Mouse (Mus musculus) ES-E14 (cell line): ENCODE data around the gene Igfbp6. TPM values are rescaled to one million over a fixed set of nuclear protein-coding genes. Genes with fewer than 3 reads are reported as not detected.
A peak's percentile ranks its signal among the peaks of the same experiment; 100 is the strongest.

ENCODE experiments used
- DNase-seq: peaks from one replicate; pipeline ENCODE4 v3.0.0-alpha.2; 2013; ENCODE audit warnings: low read depth, low spot score
- H3K27ac ChIP-seq: 2 replicates; pipeline ENCODE4 v1.5.1; 2012; ENCODE audit warnings: low read depth, mild to moderate bottlenecking, low read length, moderate library complexity, mixed read lengths; ENCODE audit not compliant: poor library complexity, insufficient read depth, severe bottlenecking
- H3K36me3 ChIP-seq: 2 replicates; pipeline ENCODE4 v1.6.1; 2012; ENCODE audit warnings: mild to moderate bottlenecking, low read length, moderate library complexity, mixed read lengths; ENCODE audit not compliant: control insufficient read depth, poor library complexity, insufficient read depth, severe bottlenecking
- H3K4me1 ChIP-seq, 2 experiments: fragments of 150-350 bp in 1 of 2; sonication (generic) in 1 of 2; 2 replicates each; pipeline ENCODE4 v1.6.1; 2012; ENCODE audit warnings: low read length in 2 of 2, mild to moderate bottlenecking in 1 of 2, mixed read lengths in 1 of 2; ENCODE audit not compliant: control insufficient read depth in 2 of 2, insufficient read depth in 2 of 2, poor library complexity in 1 of 2
- H3K4me3 ChIP-seq, 2 experiments: fragments of 150-350 bp in 1 of 2; sonication (generic) in 1 of 2; 2 replicates each; pipeline ENCODE4 v1.5.1; 2012; ENCODE audit warnings: low read length in 2 of 2, low read depth in 1 of 2, mild to moderate bottlenecking in 1 of 2, mixed read lengths in 1 of 2; ENCODE audit not compliant: insufficient read depth in 1 of 2, poor library complexity in 1 of 2, severe bottlenecking in 1 of 2
- H3K9ac ChIP-seq: 2 replicates; pipeline ENCODE4 v1.6.1; 2012; ENCODE audit warnings: low read depth, mild to moderate bottlenecking, low read length, mixed read lengths; ENCODE audit not compliant: poor library complexity, insufficient read depth, severe bottlenecking
- H3K9me3 ChIP-seq: fragments of 150-350 bp; sonication (generic); 2 replicates; pipeline ENCODE4 v1.6.1; 2012; ENCODE audit warnings: low read depth, mild to moderate bottlenecking, low read length; ENCODE audit not compliant: control insufficient read depth, insufficient read depth
- CHD2 ChIP-seq: IDR thresholded peaks from 2 replicates; pipeline ENCODE4 v1.6.1; 2014; ENCODE audit warnings: mild to moderate bottlenecking, low read depth, low read length, inconsistent platforms
- HCFC1 ChIP-seq: IDR thresholded peaks from 2 replicates; pipeline ENCODE4 v1.6.1; 2012; ENCODE audit warnings: low read length, inconsistent platforms, borderline replicate concordance; ENCODE audit not compliant: insufficient read depth
- MAFK ChIP-seq: IDR thresholded peaks from 2 replicates; pipeline ENCODE4 v1.6.1; 2014; ENCODE audit warnings: mild to moderate bottlenecking, low read depth, low read length, inconsistent platforms; ENCODE audit not compliant: insufficient read depth
- ZC3H11A ChIP-seq: IDR thresholded peaks from 2 replicates; pipeline ENCODE4 v1.6.1; 2012; ENCODE audit warnings: low read depth, mild to moderate bottlenecking, inconsistent platforms, low read length, borderline replicate concordance
- ZNF384 ChIP-seq: IDR thresholded peaks from 2 replicates; pipeline ENCODE4 v1.6.1; 2012; ENCODE audit warnings: low read depth, low read length, inconsistent platforms
- in situ Hi-C, 2 experiments: fragments of 600-800 bp; cut with MboI; formaldehyde crosslinking; loops; one replicate each; pipeline ENCODE4 v1.15.1; 2025; ENCODE audit warnings: low sequenced_read_pairs in 2 of 2, inconsistent platforms in 1 of 2; ENCODE audit not compliant: unreplicated experiment in 2 of 2
- total RNA-seq: library from RNA; depleted of rRNA; stranded (reverse); fragments of 300-350 nt; gene quantifications from 2 replicates; pipeline ENCODE4 v1.2.3, GENCODE M21; 2012

Igfbp6 gene
- total RNA-seq, 1 experiment: 7.5 TPM

DNA sequence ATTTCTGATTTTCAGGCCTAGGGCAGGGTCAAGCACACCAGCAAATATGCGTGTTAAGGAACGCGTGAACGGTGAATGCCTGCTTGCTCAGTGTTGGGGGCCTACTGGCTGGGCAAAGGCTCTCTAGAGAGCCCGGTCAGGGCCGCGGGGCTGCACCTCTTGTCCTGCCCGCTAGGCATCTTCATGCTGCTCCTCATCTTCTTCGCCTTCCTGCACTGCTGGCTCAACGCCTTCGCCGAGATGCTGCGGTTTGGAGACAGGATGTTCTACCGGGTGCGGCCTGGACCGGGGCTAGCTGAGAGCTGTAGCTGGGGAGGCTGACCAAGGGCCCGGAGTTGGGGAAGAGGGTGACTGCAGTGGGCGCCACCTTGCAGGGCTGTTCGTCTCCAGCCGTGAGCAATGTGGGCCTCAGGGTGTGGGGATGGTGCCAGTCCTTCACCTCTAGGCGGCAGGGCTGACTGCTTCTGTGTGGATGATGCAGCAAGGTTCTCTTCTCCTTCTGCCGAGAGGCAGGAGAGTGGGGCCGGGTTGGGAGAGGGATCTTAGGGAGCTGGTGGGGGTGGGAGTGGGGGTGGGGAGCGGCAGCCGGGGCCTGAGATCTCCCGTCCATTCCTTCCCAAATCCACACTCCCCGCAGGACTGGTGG, 16.4 kb downstream of the Igfbp6 start:
- no peak for TF ChIP-seq MAFK
- in situ Hi-C loops: no loop called here
- Histone ChIP-seq H3K9me3 (no peaks in the 10 kb centered on the region), H3K36me3 (no peaks in the 10 kb centered on the region), H3K27ac (no peak overlapping the region), H3K4me3 (peak overlapping the region; percentile 47 to 58), H3K4me1 (peaks cover 6 to 35% of the 10 kb centered on the region in 2 experiments; a peak in 2 of 4 replicates), H3K9ac (peak overlapping the region; percentile 51)
- peak; percentile 25 for DNase-seq

DNA sequence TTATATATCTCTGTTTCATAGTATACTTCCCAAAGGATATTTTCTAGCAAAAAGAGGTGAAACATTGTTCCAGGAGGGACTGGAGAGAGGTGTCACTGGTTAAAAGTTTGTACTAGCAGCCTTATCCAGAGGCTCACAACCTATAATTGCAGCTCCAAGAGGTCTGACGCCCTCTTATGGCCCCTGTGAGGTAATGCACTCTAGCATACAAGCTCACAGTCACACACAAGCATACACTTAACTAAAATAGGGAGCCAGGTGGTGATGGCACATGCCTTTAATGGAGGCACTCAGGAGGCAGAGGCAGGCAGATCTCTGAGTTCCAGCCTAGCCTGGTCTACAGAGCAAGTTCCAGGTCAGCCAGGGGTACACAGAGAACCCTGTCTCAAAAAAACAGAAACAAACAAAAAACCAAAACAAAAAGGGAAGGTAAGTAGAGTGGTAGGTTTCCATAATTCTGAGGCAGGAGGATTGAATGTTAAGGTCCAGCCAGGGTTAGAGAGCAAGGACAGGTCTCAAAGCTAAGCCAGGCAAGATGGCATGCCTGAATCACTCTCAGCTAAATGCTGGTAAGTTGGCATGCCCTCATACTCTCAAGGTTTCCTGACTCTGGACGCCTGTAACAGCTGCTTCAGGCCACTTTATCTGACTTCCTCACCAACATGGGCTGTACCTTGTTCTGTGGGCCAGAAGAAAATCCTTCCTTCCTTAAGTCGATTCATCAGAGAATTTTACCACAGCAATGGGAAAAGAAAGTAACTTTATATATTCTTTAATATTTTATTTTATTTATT, 19.9 kb downstream of the Igfbp6 start:
- Histone ChIP-seq H3K9ac (no peak overlapping the region), H3K4me1 (peaks cover 4 to 15% of the 10 kb centered on the region in 2 experiments; a peak in 2 of 4 replicates), H3K9me3 (no peaks in the 10 kb centered on the region), H3K36me3 (no peaks in the 10 kb centered on the region), H3K4me3 (no peak overlapping the region), H3K27ac (no peak overlapping the region)
- in situ Hi-C loops: no loop called here
- TF ChIP-seq ZC3H11A (no peak), HCFC1 (no peak), MAFK (no peak), CHD2 (no peak), ZNF384 (no peak)
- no peak for DNase-seq

DNA sequence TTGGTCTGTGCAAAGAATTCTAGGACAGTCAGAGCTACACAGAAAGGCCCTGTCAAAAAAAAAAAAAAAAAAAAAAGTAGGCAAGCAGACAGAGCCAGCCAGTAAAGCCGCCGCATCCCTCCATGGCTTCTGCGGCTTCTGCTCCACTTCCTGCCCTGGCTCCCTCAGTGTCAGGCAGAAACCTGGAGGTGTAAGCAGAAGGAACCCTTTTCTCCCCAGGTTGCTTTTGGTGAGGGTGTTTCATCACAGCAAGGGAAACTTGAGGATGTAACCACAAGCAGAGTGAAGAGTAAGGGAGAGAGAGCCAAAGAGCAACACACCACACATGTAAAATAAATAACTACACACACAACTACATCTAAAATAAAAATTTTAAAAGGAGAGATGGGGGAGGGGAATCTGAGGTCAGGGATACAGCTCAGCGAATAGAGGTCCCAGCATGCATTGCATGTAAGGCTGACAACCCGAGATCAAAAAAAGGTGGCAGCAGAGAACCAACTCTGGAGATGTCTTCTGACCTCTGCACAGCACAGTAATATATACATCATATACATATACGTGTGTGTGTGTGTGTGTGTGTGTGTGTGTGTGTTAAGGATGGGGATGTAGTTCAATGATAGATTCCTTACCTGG, 21.4 kb downstream of the Igfbp6 start:
- no peak for DNase-seq
- Histone ChIP-seq H3K36me3 (0 out of 2 replicates have a peak, but pooled peaks cover 1% of the 10 kb centered on the region), H3K4me1 (peaks cover 4 to 13% of the 10 kb centered on the region in 2 experiments; a peak in 2 of 4 replicates), H3K9ac (no peak overlapping the region), H3K4me3 (no peak overlapping the region), H3K9me3 (no peaks in the 10 kb centered on the region), H3K27ac (no peak overlapping the region)
- in situ Hi-C loops: no loop called here
- TF ChIP-seq ZNF384 (no peak), MAFK (no peak), HCFC1 (no peak), CHD2 (no peak), ZC3H11A (no peak)

DNA sequence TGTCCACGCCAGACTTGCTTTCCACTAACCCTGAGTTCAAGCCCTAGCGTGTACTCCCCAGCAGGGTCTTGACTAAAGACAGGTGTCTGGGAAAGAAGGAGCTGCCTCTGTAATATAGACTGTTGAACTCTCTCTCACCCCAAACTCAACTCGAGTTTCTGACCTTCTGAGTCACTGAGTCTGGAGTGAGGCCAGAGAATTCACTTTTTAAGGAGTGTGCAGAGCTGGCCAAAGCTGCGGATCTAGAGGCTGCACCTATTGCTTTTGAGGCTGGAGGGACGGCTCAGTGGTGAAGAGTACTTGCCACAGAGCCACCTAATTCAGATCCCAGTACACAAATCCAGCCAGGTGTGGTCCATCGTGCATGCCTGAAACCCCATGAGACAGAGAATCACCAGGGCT, 23.5 kb downstream of the Igfbp6 start:
- H3K4me3 ChIP-seq: no peak overlapping the region
- H3K27ac ChIP-seq: no peak overlapping the region; the same call in 1 of the 2 replicates
- 0 out of 2 replicates have a peak, but pooled peaks cover 1% of the 10 kb centered on the region for H3K36me3 ChIP-seq
- in situ Hi-C loops: no loop called here
- DNase-seq: no peak
- no peaks in the 10 kb centered on the region for H3K9me3 ChIP-seq
- no peaks in the 10 kb centered on the region for H3K4me1 ChIP-seq
- TF ChIP-seq ZC3H11A (no peak), MAFK (no peak), HCFC1 (no peak)
- H3K9ac ChIP-seq: no peak overlapping the region
